ENCODE assay signal across 9 mouse cellular contexts in the genomic region with DNA sequence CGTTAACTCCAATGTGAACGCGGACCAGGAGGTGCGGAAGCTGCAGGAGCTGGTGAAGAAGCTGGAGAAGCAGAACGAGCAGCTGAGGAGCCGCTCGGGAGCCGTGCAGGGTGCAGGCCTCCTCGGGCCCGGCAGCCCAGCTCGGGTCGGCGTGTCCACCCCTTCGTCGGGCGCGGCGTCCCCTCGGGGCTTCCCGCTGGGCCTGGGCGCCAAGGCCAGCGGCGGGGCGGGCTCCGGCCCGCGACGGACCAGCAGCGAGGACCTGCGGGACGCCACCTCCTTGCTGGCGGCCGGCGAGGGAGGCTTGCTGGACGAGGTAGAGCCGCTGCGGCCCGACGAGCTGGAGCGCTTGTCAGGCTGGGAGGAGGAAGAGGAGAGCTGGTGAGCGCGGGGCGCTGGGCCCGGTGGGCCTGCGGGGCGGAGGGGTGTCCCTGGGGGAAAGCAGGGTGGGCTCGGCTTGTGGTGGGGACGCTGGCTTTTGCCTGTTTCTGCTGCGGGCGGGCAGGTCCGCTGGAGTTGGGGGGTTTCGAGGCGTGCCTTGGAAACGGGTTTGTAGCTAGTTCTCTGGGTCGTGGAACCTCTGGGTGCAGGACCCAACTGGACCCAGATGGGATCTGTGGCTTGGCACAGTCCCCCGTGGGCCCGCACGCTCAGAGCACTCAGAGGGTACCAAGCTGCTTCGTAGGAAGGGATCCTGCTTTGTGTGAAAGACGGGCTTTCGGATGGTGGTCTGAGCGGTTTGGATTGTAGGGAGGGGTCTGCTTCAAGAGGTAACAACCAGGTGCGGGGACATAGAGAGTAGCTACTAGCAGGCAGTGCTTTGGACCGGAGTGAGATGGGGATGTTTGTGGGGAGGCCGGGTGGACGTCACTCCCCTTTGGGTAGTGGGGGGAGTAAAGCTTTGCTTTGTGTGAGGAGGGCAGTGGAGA. TPM values are rescaled to one million over a fixed set of nuclear protein-coding genes. Genes with fewer than 3 reads are reported as not detected.
DNase-seq lines count a peak whose midpoint lies in the region; ATAC-seq and TF ChIP-seq lines count a peak whose summit lies in the region.
"Had no signal": no experiment of that assay in that cellular context is flagged by ENCODE, and none has a peak within 500 bp of the region (broad histone marks: within the 10 kb centered on the region; RNA-seq: fewer than 3 reads in every experiment).

No protein-coding gene starts in this region.

- peaks cover 29% of the 10 kb centered on the region for H3K4me1 ChIP-seq in heart, embryonic 10.5 days

- WGBS in heart, embryonic 10.5 days = under 1% methylated on average over 66 of the region's 66 CpGs

- H3K27me3 ChIP-seq in heart, embryonic 10.5 days (ENCODE audit: insufficient read depth, poor library complexity, severe bottlenecking) = no peaks in the 10 kb centered on the region

- peak overlapping the region; percentile 99 for H3K27ac ChIP-seq in heart, embryonic 10.5 days
- peak overlapping the region; percentile 98 for H3K27ac ChIP-seq in layer of hippocampus, adult 2 months

- H3K36me3 ChIP-seq in heart, embryonic 10.5 days = no peaks in the 10 kb centered on the region

- H3K4me3 ChIP-seq in heart, embryonic 10.5 days = peak overlapping the region; percentile 81
- H3K4me3 ChIP-seq in layer of hippocampus, adult 2 months = peak overlapping the region; percentile 75

- no peak for TF ChIP-seq CTCF in layer of hippocampus, adult 2 months (conservative IDR thresholded peaks at IDR 0.05)

- peak; percentile 42 for DNase-seq in adrenal gland, adult 8-10 months
- no peak for DNase-seq in adrenal gland, adult 2 months
- peak; percentile 51 for DNase-seq in embryo, embryonic 10 days (ENCODE audit: low spot score)
- DNase-seq in heart, embryonic 10.5 days (ENCODE audit: low spot score) = peak; percentile 84
- peak in 1 of 2 experiments; percentile 31 for DNase-seq in layer of hippocampus, adult 2 months (ENCODE audit: low spot score in 2 of 2)
- DNase-seq in lung, postnatal 14 days = peak; percentile 24
- DNase-seq in right cerebral cortex, postnatal 14 days = peak; percentile 34

- peak; percentile 7 for ATAC-seq in CD4-positive, CD25-positive, alpha-beta regulatory T cell, adult 4 months

- H3K9me3 ChIP-seq in heart, embryonic 10.5 days = no peaks in the 10 kb centered on the region

RNA-seq across cellular contexts. Expression of a gene that starts 0.8 kb away (rescaled TPM):
- total RNA-seq in adrenal gland, adult 8-10 months (2022) = 10 to 100 TPM; 48.1 to 67.9 (median 61.7) TPM
- 10 to 100 TPM; 52.5 to 83.4 TPM for total RNA-seq in adrenal gland, adult 2 months (2021)
- 13.8 and 15.9 TPM in 2 replicates for polyA plus RNA-seq in adrenal gland, adult 2 months (2012; rRNA removed)
- 10 to 100 TPM in 1 of 2 experiments, 1 to 10 TPM in 1; 9.8 to 10.8 TPM for polyA plus RNA-seq in CD4-positive, CD25-positive, alpha-beta regulatory T cell, adult 4 months (2017; shearing (Covaris generic))
- polyA plus RNA-seq in heart, embryonic 10.5 days (2016; fragmentation: Nextera tagmentation; extraction: Ambion mirVana) = 18.1 and 21.0 TPM in 2 replicates
- 10 to 100 TPM; 23.3 to 24.0 TPM for total RNA-seq in layer of hippocampus, adult 2 months (2021)

RNA-seq across cellular contexts. Expression of a gene that starts 46.6 kb away (rescaled TPM):
- total RNA-seq in adrenal gland, adult 8-10 months (2022) = 1 to 10 TPM; 2.0 to 3.8 (median 3.2) TPM
- total RNA-seq in adrenal gland, adult 2 months (2021) = 1 to 10 TPM; 2.9 to 3.1 TPM
- polyA plus RNA-seq in adrenal gland, adult 2 months (2012; rRNA removed) = 0.26 and 0.51 TPM in 2 replicates
- polyA plus RNA-seq in CD4-positive, CD25-positive, alpha-beta regulatory T cell, adult 4 months (2017; shearing (Covaris generic)) = 10 to 100 TPM; 11.5 to 19.9 TPM
- 7.5 and 12.1 TPM in 2 replicates for polyA plus RNA-seq in heart, embryonic 10.5 days (2016; fragmentation: Nextera tagmentation; extraction: Ambion mirVana)
- 1 to 10 TPM; 1.1 to 1.8 TPM for total RNA-seq in layer of hippocampus, adult 2 months (2021)

RNA-seq across cellular contexts. Expression of a gene that starts 59.6 kb away (rescaled TPM):
- not detected for total RNA-seq in adrenal gland, adult 8-10 months (2022)
- not detected for total RNA-seq in adrenal gland, adult 2 months (2021)
- polyA plus RNA-seq in adrenal gland, adult 2 months (2012; rRNA removed) = not detected in 2 replicates
- polyA plus RNA-seq in CD4-positive, CD25-positive, alpha-beta regulatory T cell, adult 4 months (2017; shearing (Covaris generic)) = not detected
- polyA plus RNA-seq in heart, embryonic 10.5 days (2016; fragmentation: Nextera tagmentation; extraction: Ambion mirVana) = not detected in 2 replicates
- total RNA-seq in layer of hippocampus, adult 2 months (2021) = not detected
- polyA plus RNA-seq: gonadal fat pad, adult 2 months had no signal
